Mouse (Mus musculus) heart, postnatal 0 days (tissue): ENCODE data around the gene Camk2b.

Experiments used
- CTCF ChIP-seq: IDR thresholded peaks from 2 replicates; pipeline ENCODE4 v1.5.1; 2016; ENCODE audit warnings: antibody characterized with exemption, control low read depth, low read depth
- EP300 ChIP-seq: IDR thresholded peaks from 2 replicates; pipeline ENCODE4 v1.6.1; 2016; ENCODE audit warnings: antibody characterized with exemption, low read depth

- no peak for TF ChIP-seq EP300
- peak; percentile 35 for TF ChIP-seq CTCF
These were observed 63.0 kb downstream of the Camk2b start for GRCm38 (mm10) chr11:6003046-6003639.
